7 mouse cellular contexts compared by ENCODE assay signal in the genomic region with DNA sequence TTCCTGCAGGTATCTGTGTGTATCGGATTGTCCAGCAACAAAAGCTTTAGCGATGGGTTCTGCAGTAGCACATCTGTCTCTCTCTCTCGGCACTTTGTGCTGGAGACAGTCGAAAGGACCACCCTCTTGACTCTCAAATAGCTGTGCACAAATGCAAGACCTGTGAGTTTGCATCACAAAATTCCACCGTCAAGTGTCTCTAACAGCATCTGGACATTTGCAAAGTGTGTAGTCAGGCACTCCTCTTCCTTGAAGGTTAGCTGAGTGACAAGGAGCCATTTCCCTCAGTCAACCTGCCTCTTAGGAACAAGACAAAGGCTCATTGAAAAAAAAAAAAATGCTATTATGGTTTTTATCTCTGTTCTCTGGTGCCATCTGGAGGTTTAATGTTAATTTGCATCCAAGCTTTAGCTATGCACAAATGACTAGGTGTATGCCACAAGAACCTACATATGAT. TPM values are rescaled to one million over a fixed set of nuclear protein-coding genes. Genes with fewer than 3 reads are reported as not detected.
DNase-seq lines count a peak whose midpoint lies in the region; ATAC-seq lines count a peak whose summit lies in the region.

No protein-coding gene starts in this region.

- WGBS in embryonic facial prominence, embryonic 14.5 days: 26% methylated on average over 5 of the region's 5 CpGs
- WGBS in midbrain, embryonic 15.5 days: 11% methylated on average over 5 of the region's 5 CpGs

- no peak overlapping the region for H3K4me3 ChIP-seq in embryonic facial prominence, embryonic 14.5 days (ENCODE audit: low read depth, low read length)
- peak overlapping the region; percentile 29 for H3K4me3 ChIP-seq in midbrain, embryonic 15.5 days

- H3K27ac ChIP-seq in embryonic facial prominence, embryonic 14.5 days (replicated peaks; ENCODE audit: low read depth, low read length): no peak overlapping the region; the same call in 1 of the 2 replicates
- peak overlapping the region; percentile 91 for H3K27ac ChIP-seq in midbrain, embryonic 15.5 days

- peak; percentile 79 for DNase-seq in layer of hippocampus, adult 9-10 months (ENCODE audit: low spot score)
- no peak for DNase-seq in layer of hippocampus, postnatal 36 days
- DNase-seq in R1 (ENCODE audit: low read depth, low spot score): peak; percentile 46
- DNase-seq in embryonic facial prominence, embryonic 14.5 days (ENCODE audit: low spot score): peak; percentile 71
- no peak for DNase-seq in ovary, adult 18-20 months (ENCODE audit: low spot score)

- H3K27me3 ChIP-seq in embryonic facial prominence, embryonic 14.5 days (replicated peaks; ENCODE audit: control insufficient read depth, insufficient read depth, low read length): no peaks in the 10 kb centered on the region
- H3K27me3 ChIP-seq in midbrain, embryonic 15.5 days (replicated peaks): no peaks in the 10 kb centered on the region

- peak overlapping the region; percentile 34; the same call in 1 of the 2 replicates for H3K9ac ChIP-seq in embryonic facial prominence, embryonic 14.5 days (ENCODE audit: low read depth, low read length)
- peak overlapping the region; percentile 33 for H3K9ac ChIP-seq in midbrain, embryonic 15.5 days

- H3K4me2 ChIP-seq in embryonic facial prominence, embryonic 14.5 days (ENCODE audit: low read depth, low read length): peak overlapping the region; percentile 41
- H3K4me2 ChIP-seq in midbrain, embryonic 15.5 days: peak overlapping the region; percentile 50

- ATAC-seq in embryonic facial prominence, embryonic 14.5 days (ENCODE audit: low read depth): peak; percentile 35; the same call in 1 of the 2 replicates
- ATAC-seq in inflammation-experienced regulatory T-cells, adult 6 months: peak; percentile 41
- peak; percentile 87 for ATAC-seq in midbrain, embryonic 15.5 days (replicated peaks)

- H3K36me3 ChIP-seq in embryonic facial prominence, embryonic 14.5 days (ENCODE audit: control insufficient read depth, insufficient read depth, low read length): no peaks in the 10 kb centered on the region
- H3K36me3 ChIP-seq in midbrain, embryonic 15.5 days (replicated peaks): no peaks in the 10 kb centered on the region

- H3K9me3 ChIP-seq in embryonic facial prominence, embryonic 14.5 days (ENCODE audit: control insufficient read depth, low read length): no peaks in the 10 kb centered on the region
- no peaks in the 10 kb centered on the region for H3K9me3 ChIP-seq in midbrain, embryonic 15.5 days

- H3K4me1 ChIP-seq in embryonic facial prominence, embryonic 14.5 days (ENCODE audit: control insufficient read depth, insufficient read depth, low read length): peaks cover 10% of the 10 kb centered on the region
- H3K4me1 ChIP-seq in midbrain, embryonic 15.5 days: peaks cover 22% of the 10 kb centered on the region

RNA-seq across cellular contexts. Expression of gene Tmc3, which starts 34.7 kb away (rescaled TPM):
- total RNA-seq in layer of hippocampus, postnatal 36 days (2021): under 1 TPM; 0.22 to 0.23 TPM
- polyA plus RNA-seq in embryonic facial prominence, embryonic 14.5 days (2014; fragmentation: Nextera tagmentation; extraction: Ambion mirVana): 0.94 and 0.99 TPM in 2 replicates
- 1 to 10 TPM in 1 of 3 experiments, under 1 TPM in 1, not detected in 1; 0.55 to 1.5 TPM for polyA plus RNA-seq in inflammation-experienced regulatory T-cells, adult 6 months (2017; shearing (Covaris generic))
- polyA plus RNA-seq in midbrain, embryonic 15.5 days (2015; fragmentation: Nextera tagmentation; extraction: Ambion mirVana): 0.08 and 0.37 TPM in 2 replicates

Comparison
In these comparisons a context has a peak if more than half of its experiments do, and no peak if none do; other contexts are left out.
1. DNase-seq: peak in layer of hippocampus, adult 9-10 months (single experiment), R1 (single experiment) and embryonic facial prominence, embryonic 14.5 days (single experiment); none in layer of hippocampus, postnatal 36 days (0 of 2) and ovary, adult 18-20 months (single experiment).
2. ATAC-seq: peak in every context shown above with its lines; median percentile 87 in midbrain, embryonic 15.5 days; 41 in inflammation-experienced regulatory T-cells, adult 6 months; 35 in embryonic facial prominence, embryonic 14.5 days.